Mouse (Mus musculus): ENCODE measurements around the gene Actn3. TPM values are rescaled to one million over a fixed set of nuclear protein-coding genes. Genes with fewer than 3 reads are reported as not detected.

Gene Actn3
- polyA plus RNA-seq (2015; fragmentation: Nextera tagmentation; extraction: Ambion mirVana) = 14.0 and 15.0 TPM in 2 replicates

GRCm38 (mm10) chr19:4877785-4878184, at the start of gene Actn3:
Gene Actn3 (minus strand): TSS chr19:4877909.
- Histone ChIP-seq H3K9ac (peak within 1 kb of the TSS; percentile 84), H3K9me3 (no peaks in the 10 kb centered on the region), H3K4me3 (peak within 1 kb of the TSS; percentile 97), H3K4me2 (replicated peaks) (peak within 1 kb of the TSS; percentile 90), H3K27ac (peak within 1 kb of the TSS; percentile 58), H3K27me3 (peaks cover 5% of the 10 kb centered on the region; the same call in 1 of the 2 replicates), H3K4me1 (peaks cover 15% of the 10 kb centered on the region), H3K36me3 (0 out of 2 replicates have a peak, but pooled peaks cover 3% of the 10 kb centered on the region)
- WGBS = 2% methylated on average over 17 of the region's 17 CpGs
- ATAC-seq (ENCODE audit: low FRiP score, low read depth) = peak; percentile 5; the same call in 1 of the 2 replicates

- WGBS = 95% methylated on average over 11 of the region's 11 CpGs
- H3K9ac ChIP-seq = no peak overlapping the region
- H3K9me3 ChIP-seq = no peaks in the 10 kb centered on the region
- H3K36me3 ChIP-seq = peaks cover 61% of the 10 kb centered on the region
- H3K4me1 ChIP-seq = peaks cover 19% of the 10 kb centered on the region
- H3K4me3 ChIP-seq = no peak overlapping the region
- H3K27ac ChIP-seq = no peak overlapping the region
- ATAC-seq (ENCODE audit: low FRiP score, low read depth) = no peak
- no peaks in the 10 kb centered on the region for H3K27me3 ChIP-seq
- H3K4me2 ChIP-seq (replicated peaks) = no peak overlapping the region
Observed at GRCm38 (mm10) chr19:4925121-4925860, 47.6 kb upstream of the Actn3 start.

GRCm38 (mm10) chr19:4919652-4920051, 41.9 kb upstream of the Actn3 start:
- Histone ChIP-seq H3K9me3 (no peaks in the 10 kb centered on the region), H3K4me3 (no peak overlapping the region), H3K27ac (no peak overlapping the region), H3K4me1 (no peaks in the 10 kb centered on the region), H3K36me3 (peaks cover 99% of the 10 kb centered on the region), H3K27me3 (no peaks in the 10 kb centered on the region), H3K4me2 (replicated peaks) (no peak overlapping the region), H3K9ac (no peak overlapping the region)
- WGBS = 85% methylated on average over 6 of the region's 6 CpGs
- ATAC-seq (ENCODE audit: low FRiP score, low read depth) = no peak

- Histone ChIP-seq H3K36me3 (peaks cover 98% of the 10 kb centered on the region), H3K27me3 (no peaks in the 10 kb centered on the region), H3K9me3 (no peaks in the 10 kb centered on the region), H3K9ac (peak overlapping the region; percentile 8; the same call in 1 of the 2 replicates), H3K4me1 (no peaks in the 10 kb centered on the region), H3K27ac (no peak overlapping the region), H3K4me2 (replicated peaks) (no peak overlapping the region), H3K4me3 (no peak overlapping the region)
- no peak for ATAC-seq (ENCODE audit: low FRiP score, low read depth)
- WGBS = 83% methylated on average over 10 of the region's 10 CpGs
Observed at GRCm38 (mm10) chr19:4916827-4917226, 39.1 kb upstream of the Actn3 start.

- Histone ChIP-seq H3K4me1 (no peaks in the 10 kb centered on the region), H3K4me3 (no peak overlapping the region), H3K27ac (no peak overlapping the region), H3K27me3 (no peaks in the 10 kb centered on the region), H3K36me3 (peaks cover 98% of the 10 kb centered on the region), H3K9me3 (no peaks in the 10 kb centered on the region), H3K9ac (no peak overlapping the region), H3K4me2 (replicated peaks) (no peak overlapping the region)
- WGBS = 92% methylated on average over 15 of the region's 15 CpGs
- ATAC-seq (ENCODE audit: low FRiP score, low read depth) = no peak
Observed at GRCm38 (mm10) chr19:4915924-4916603, 38.4 kb upstream of the Actn3 start.

- Histone ChIP-seq H3K9ac (no peak overlapping the region), H3K4me1 (peaks cover 6% of the 10 kb centered on the region), H3K4me3 (no peak overlapping the region), H3K27ac (no peak overlapping the region), H3K9me3 (no peaks in the 10 kb centered on the region), H3K27me3 (no peaks in the 10 kb centered on the region), H3K36me3 (peaks cover 72% of the 10 kb centered on the region), H3K4me2 (replicated peaks) (no peak overlapping the region)
- no peak for ATAC-seq (ENCODE audit: low FRiP score, low read depth)
- WGBS = 92% methylated on average over 7 of the region's 7 CpGs
Observed at GRCm38 (mm10) chr19:4909376-4909775, 31.7 kb upstream of the Actn3 start.

- no peaks in the 10 kb centered on the region for H3K27me3 ChIP-seq
- WGBS = 90% methylated on average over 4 of the region's 4 CpGs
- no peaks in the 10 kb centered on the region for H3K9me3 ChIP-seq
- ATAC-seq (ENCODE audit: low FRiP score, low read depth) = no peak
- no peak overlapping the region for H3K4me3 ChIP-seq
- no peak overlapping the region for H3K4me2 ChIP-seq (replicated peaks)
- H3K4me1 ChIP-seq = peaks cover 6% of the 10 kb centered on the region
- H3K27ac ChIP-seq = no peak overlapping the region
- peaks cover 65% of the 10 kb centered on the region for H3K36me3 ChIP-seq
- H3K9ac ChIP-seq = no peak overlapping the region
Observed at GRCm38 (mm10) chr19:4908107-4908506, 30.4 kb upstream of the Actn3 start.

- no peak within 1 kb of the TSS for H3K27ac ChIP-seq
- H3K4me3 ChIP-seq = peak within 1 kb of the TSS; percentile 63
- 8% methylated on average over 31 of the region's 31 CpGs for WGBS
- H3K36me3 ChIP-seq = peaks cover 56% of the 10 kb centered on the region
- H3K4me2 ChIP-seq (replicated peaks) = peak within 1 kb of the TSS; percentile 74
- H3K9me3 ChIP-seq = no peaks in the 10 kb centered on the region
- peak within 1 kb of the TSS; percentile 65 for H3K9ac ChIP-seq
- peaks cover 6% of the 10 kb centered on the region for H3K4me1 ChIP-seq
- H3K27me3 ChIP-seq = no peaks in the 10 kb centered on the region
- ATAC-seq (ENCODE audit: low FRiP score, low read depth) = peak; percentile 69; the same call in 1 of the 2 replicates
Observed at GRCm38 (mm10) chr19:4905979-4906794, 28.5 kb upstream of the Actn3 start, which contains the start of gene Bbs1. Gene Bbs1 (minus strand): TSS chr19:4906628.

- WGBS = 77% methylated on average over 3 of the region's 3 CpGs
- Histone ChIP-seq H3K9ac (no peak overlapping the region), H3K27me3 (no peaks in the 10 kb centered on the region), H3K4me1 (no peaks in the 10 kb centered on the region), H3K4me2 (replicated peaks) (no peak overlapping the region), H3K9me3 (no peaks in the 10 kb centered on the region), H3K27ac (0 out of 2 replicates have a peak overlapping the region, but pooled peaks have one; percentile 11), H3K4me3 (no peak overlapping the region), H3K36me3 (peaks cover 34% of the 10 kb centered on the region; the same call in 1 of the 2 replicates)
- no peak for ATAC-seq (ENCODE audit: low FRiP score, low read depth)
Observed at GRCm38 (mm10) chr19:4899888-4900287, 22.2 kb upstream of the Actn3 start.

GRCm38 (mm10) chr19:4898972-4899371, 21.3 kb upstream of the Actn3 start:
- peaks cover 34% of the 10 kb centered on the region; the same call in 1 of the 2 replicates for H3K36me3 ChIP-seq
- no peaks in the 10 kb centered on the region for H3K9me3 ChIP-seq
- no peak overlapping the region for H3K4me2 ChIP-seq (replicated peaks)
- no peak overlapping the region for H3K9ac ChIP-seq
- ATAC-seq (ENCODE audit: low FRiP score, low read depth) = no peak
- H3K4me3 ChIP-seq = no peak overlapping the region
- no peaks in the 10 kb centered on the region for H3K27me3 ChIP-seq
- no peaks in the 10 kb centered on the region for H3K4me1 ChIP-seq
- no peak overlapping the region for H3K27ac ChIP-seq
- WGBS = 75% methylated on average over 9 of the region's 9 CpGs

- Histone ChIP-seq H3K4me2 (replicated peaks) (no peak overlapping the region), H3K27me3 (no peaks in the 10 kb centered on the region), H3K4me1 (no peaks in the 10 kb centered on the region), H3K36me3 (peaks cover 26% of the 10 kb centered on the region; the same call in 1 of the 2 replicates), H3K4me3 (no peak overlapping the region), H3K9me3 (no peaks in the 10 kb centered on the region), H3K27ac (no peak overlapping the region), H3K9ac (no peak overlapping the region)
- 51% methylated on average over 21 of the region's 21 CpGs for WGBS
- no peak for ATAC-seq (ENCODE audit: low FRiP score, low read depth)
Observed at GRCm38 (mm10) chr19:4896780-4897520, 19.2 kb upstream of the Actn3 start.

Measured in limb, embryonic 13.5 days (tissue).